Mouse (Mus musculus) intestine, postnatal 0 days (tissue): ENCODE results near the gene Ldb1. TPM values are rescaled to one million over a fixed set of nuclear protein-coding genes. Genes with fewer than 3 reads are reported as not detected.

ENCODE experiments used
- ATAC-seq: fragments of 200-750 bp; cut with Nextera tagmentation; 2 replicates; pipeline ENCODE4 v1.8.0; 2017; ENCODE audit warnings: mild to moderate bottlenecking, moderate TSS enrichment, moderate library complexity
- H3K27ac ChIP-seq: fragments of 300-500 bp; sonication (generic); 2 replicates; pipeline ENCODE4 v1.5.1; 2014; ENCODE audit warnings: mild to moderate bottlenecking, low read depth, low read length, moderate library complexity
- H3K27me3 ChIP-seq: fragments of 300-500 bp; sonication (generic); replicated peaks from 2 replicates; pipeline ENCODE4 v1.6.1; 2014; ENCODE audit warnings: low read length, mixed read lengths; ENCODE audit not compliant: control insufficient read depth, insufficient read depth
- H3K36me3 ChIP-seq: fragments of 300-500 bp; sonication (generic); 2 replicates; pipeline ENCODE4 v1.6.1; 2014; ENCODE audit warnings: mild to moderate bottlenecking, moderate library complexity; ENCODE audit not compliant: control insufficient read depth, insufficient read depth
- H3K4me1 ChIP-seq: fragments of 300-500 bp; sonication (generic); replicated peaks from 2 replicates; pipeline ENCODE4 v1.6.1; 2014; ENCODE audit warnings: antibody characterized with exemption, low read length, mixed read lengths; ENCODE audit not compliant: control insufficient read depth, insufficient read depth
- H3K4me2 ChIP-seq: fragments of 300-500 bp; sonication (generic); replicated peaks from 2 replicates; pipeline ENCODE4 v1.6.1; 2014; ENCODE audit warnings: low read depth, mild to moderate bottlenecking, moderate library complexity
- H3K4me3 ChIP-seq: fragments of 300-500 bp; sonication (generic); 2 replicates; pipeline ENCODE4 v1.5.1; 2014; ENCODE audit warnings: low read depth, low read length
- H3K9ac ChIP-seq: fragments of 300-500 bp; sonication (generic); 2 replicates; pipeline ENCODE4 v1.6.1; 2014; ENCODE audit warnings: mild to moderate bottlenecking, low read depth, low read length
- H3K9me3 ChIP-seq: fragments of 300-500 bp; sonication (generic); 2 replicates; pipeline ENCODE4 v1.6.1; 2016; ENCODE audit warnings: mixed run types; ENCODE audit not compliant: control insufficient read depth
- CTCF ChIP-seq: sonication (generic); IDR thresholded peaks from 2 replicates; pipeline ENCODE4 v1.5.1; 2016; ENCODE audit warnings: low read depth, mild to moderate bottlenecking, control low read depth, antibody characterized with exemption, moderate library complexity
- WGBS: fragments of 180-500 bp; shearing (Covaris S2); extraction: QIAGEN DNeasy Blood & Tissue Kit; methylation state at CpG from one replicate; pipeline ENCODE4 v1.1.7; 2014; 5-methylcytosine and 5-hydroxymethylcytosine counted together
- polyA plus RNA-seq: library from polyadenylated mRNA; unstranded; fragments of >200 nt; fragmentation: Nextera tagmentation; extraction: Ambion mirVana; gene quantifications from 2 replicates; pipeline ENCODE4 v1.2.1, GENCODE M21; 2015

The Ldb1 gene
- polyA plus RNA-seq, 1 experiment from 2014 or later, result 31.0 TPM

DNA sequence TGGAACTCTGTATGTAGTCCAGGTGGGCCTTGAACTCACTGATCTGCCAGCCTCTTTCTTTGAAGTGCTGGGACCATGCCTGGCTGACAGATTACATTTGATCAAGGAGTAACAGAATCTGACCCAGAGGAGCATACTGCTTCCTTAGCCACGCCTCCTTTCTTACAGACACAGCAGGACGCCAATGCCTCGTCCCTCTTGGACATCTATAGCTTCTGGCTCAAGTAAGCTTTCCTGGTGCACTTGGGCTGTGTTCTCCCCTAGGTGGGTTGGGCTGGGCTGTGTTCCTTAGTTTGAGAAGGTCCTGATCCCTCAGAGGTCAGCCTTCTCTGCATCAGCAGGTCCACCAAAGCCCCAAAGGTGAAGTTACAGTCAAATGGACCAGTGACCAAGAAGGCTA lies 33.5 kb upstream of the Ldb1 start:
- ATAC-seq, result no peak
- H3K27ac ChIP-seq, result no peak overlapping the region
- no peaks in the 10 kb centered on the region for H3K9me3 ChIP-seq
- no peak for TF ChIP-seq CTCF
- no peaks in the 10 kb centered on the region for H3K4me1 ChIP-seq
- no peaks in the 10 kb centered on the region for H3K27me3 ChIP-seq
- WGBS, result 66% methylated on average over 3 of the region's 3 CpGs
- H3K36me3 ChIP-seq, result peaks cover 56% of the 10 kb centered on the region
- no peak overlapping the region for H3K4me2 ChIP-seq
- no peak overlapping the region for H3K9ac ChIP-seq
- no peak overlapping the region for H3K4me3 ChIP-seq

DNA sequence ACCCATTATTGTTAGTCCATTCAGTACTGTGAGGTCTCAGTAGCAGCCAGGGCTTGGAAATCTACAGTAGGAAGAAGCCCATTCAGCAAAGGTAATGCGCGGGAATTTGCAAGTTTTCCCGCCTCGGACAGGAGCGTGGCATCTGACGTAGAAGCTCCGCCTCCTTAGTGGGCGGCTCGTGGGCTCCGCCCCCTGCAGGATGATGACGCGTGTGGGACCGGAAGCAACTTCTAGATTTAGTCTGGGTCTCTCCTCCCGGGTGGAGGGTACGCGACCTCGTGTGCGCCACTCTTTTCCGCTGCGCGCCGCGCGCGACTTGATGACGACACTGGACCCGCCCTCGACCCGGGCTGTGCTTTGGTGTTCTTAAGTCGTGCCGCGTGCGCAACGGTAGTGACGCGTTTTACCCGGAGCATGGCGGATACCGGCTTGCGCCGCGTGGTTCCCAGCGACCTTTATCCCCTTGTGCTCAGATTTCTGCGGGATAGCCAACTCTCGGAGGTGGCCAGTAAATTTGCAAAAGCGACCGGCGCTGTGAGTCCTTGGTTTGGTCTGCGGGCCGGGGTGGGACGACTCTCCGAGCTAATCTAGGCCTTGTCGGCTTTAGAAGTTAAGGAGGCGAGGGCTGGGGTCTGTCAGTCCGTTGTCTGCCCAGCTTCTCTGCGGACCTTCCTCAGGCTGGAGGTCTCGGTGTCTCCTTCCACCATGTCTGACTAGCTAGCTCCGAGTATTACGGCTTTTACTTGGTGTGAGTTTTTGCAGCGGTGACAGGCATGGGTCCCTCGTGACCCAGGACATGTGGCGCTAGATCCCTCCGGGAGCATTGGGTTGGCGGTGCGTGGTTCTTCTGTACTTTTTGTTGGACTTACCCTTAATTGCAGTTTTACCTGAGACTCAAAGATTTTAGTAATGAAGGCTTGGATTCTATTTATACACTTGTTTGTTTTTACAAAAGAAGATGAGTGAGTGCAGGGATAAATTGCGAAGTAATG lies 30.9 kb upstream of the Ldb1 start, which contains the start of gene Nolc1:
Gene Nolc1, plus strand, starts transcription at position 248 of the 992 bp plus-strand sequence.
- Histone ChIP-seq H3K4me2 (peak within 1 kb of the TSS; percentile 72), H3K27ac (peak within 1 kb of the TSS; percentile 61; the same call in 1 of the 2 replicates), H3K9ac (peak within 1 kb of the TSS; percentile 68), H3K4me1 (no peaks in the 10 kb centered on the region), H3K36me3 (peaks cover 49% of the 10 kb centered on the region), H3K9me3 (no peaks in the 10 kb centered on the region), H3K27me3 (no peaks in the 10 kb centered on the region), H3K4me3 (peak within 1 kb of the TSS; percentile 77)
- ATAC-seq, result peak; percentile 98
- WGBS, result under 1% methylated on average over 66 of the region's 66 CpGs
- peak; percentile 28; the same call in 1 of the 2 replicates for TF ChIP-seq CTCF

DNA sequence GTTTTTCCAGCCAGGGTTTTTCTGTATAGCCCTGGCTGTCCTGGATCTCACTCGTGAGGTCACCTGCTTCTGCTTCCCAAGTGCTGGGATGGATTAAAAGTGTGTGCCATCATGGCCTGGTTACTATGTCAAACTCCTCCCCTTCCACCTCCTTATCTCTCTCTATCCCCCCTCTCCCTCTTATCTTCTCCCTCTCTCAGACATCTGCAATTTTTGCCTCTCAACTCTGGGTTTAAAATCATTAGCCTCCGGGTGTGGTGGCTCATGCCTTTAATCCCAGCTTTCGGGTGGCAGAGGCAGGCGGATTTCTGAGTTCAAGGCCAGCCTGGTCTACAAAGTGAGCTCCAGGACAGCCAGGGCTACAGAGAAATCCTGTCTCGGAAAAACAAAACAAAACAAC lies 29.3 kb upstream of the Ldb1 start:
- no peaks in the 10 kb centered on the region for H3K27me3 ChIP-seq
- H3K9me3 ChIP-seq, result no peaks in the 10 kb centered on the region
- H3K27ac ChIP-seq, result no peak overlapping the region
- no peak overlapping the region for H3K4me3 ChIP-seq
- WGBS, result 88% methylated on average over 5 of the region's 5 CpGs
- no peak overlapping the region for H3K9ac ChIP-seq
- peaks cover 39% of the 10 kb centered on the region for H3K36me3 ChIP-seq
- H3K4me2 ChIP-seq, result no peak overlapping the region
- no peak for TF ChIP-seq CTCF
- H3K4me1 ChIP-seq, result no peaks in the 10 kb centered on the region
- no peak for ATAC-seq

DNA sequence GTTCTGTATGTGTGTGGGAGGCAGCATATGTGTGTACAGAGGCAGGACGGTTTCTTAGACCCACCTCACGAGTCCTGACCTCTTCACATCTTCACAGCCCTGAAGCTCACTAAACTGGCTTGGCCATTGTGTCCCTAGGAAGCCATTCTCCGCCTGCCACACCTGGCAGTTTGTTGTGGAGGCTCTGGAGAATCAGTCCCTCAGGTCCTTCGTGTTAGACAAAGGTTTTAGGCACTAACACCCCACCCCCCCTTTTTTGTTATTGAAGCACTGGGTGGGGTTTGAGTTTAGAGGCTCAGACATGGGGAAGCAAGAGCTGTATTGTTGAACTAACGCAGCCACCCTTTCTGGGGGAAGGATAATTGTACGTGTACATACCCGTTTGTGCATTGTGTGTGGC lies 28.3 kb upstream of the Ldb1 start:
- ATAC-seq, result no peak
- TF ChIP-seq CTCF, result no peak
- 80% methylated on average over 7 of the region's 7 CpGs for WGBS

DNA sequence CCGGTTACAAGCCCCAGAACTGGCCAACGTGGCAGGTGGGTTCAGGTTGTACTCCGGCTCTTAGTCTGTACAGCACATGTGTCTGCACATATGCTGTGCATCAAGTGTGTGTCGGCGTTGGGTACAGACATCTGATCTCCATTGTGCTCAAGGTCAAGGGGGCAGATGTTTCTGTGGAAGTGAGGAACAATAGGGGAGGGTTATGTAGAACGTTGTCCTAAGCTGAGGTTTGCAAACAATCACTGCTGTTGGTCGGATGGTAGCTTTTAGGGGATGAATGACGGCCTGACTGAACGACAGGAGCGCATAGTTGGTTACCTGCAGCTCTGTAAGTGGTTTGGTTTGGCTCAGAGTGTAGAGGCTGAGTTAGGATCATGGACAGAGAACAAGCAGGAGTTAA lies 23.0 kb upstream of the Ldb1 start:
- H3K4me3 ChIP-seq, result no peak overlapping the region
- peaks cover 77% of the 10 kb centered on the region for H3K36me3 ChIP-seq
- H3K4me2 ChIP-seq, result no peak overlapping the region
- no peaks in the 10 kb centered on the region for H3K27me3 ChIP-seq
- no peak overlapping the region for H3K9ac ChIP-seq
- no peak overlapping the region for H3K27ac ChIP-seq
- no peaks in the 10 kb centered on the region for H3K9me3 ChIP-seq
- WGBS, result 78% methylated on average over 10 of the region's 10 CpGs
- ATAC-seq, result no peak
- TF ChIP-seq CTCF, result no peak
- H3K4me1 ChIP-seq, result no peaks in the 10 kb centered on the region

More for the DNA sequence above, 28.3 kb upstream of the Ldb1 start:
- Histone ChIP-seq H3K27me3 (no peaks in the 10 kb centered on the region), H3K4me2 (no peak overlapping the region), H3K9ac (no peak overlapping the region), H3K4me1 (no peaks in the 10 kb centered on the region), H3K27ac (no peak overlapping the region), H3K36me3 (peaks cover 39% of the 10 kb centered on the region), H3K9me3 (no peaks in the 10 kb centered on the region), H3K4me3 (no peak overlapping the region)

DNA sequence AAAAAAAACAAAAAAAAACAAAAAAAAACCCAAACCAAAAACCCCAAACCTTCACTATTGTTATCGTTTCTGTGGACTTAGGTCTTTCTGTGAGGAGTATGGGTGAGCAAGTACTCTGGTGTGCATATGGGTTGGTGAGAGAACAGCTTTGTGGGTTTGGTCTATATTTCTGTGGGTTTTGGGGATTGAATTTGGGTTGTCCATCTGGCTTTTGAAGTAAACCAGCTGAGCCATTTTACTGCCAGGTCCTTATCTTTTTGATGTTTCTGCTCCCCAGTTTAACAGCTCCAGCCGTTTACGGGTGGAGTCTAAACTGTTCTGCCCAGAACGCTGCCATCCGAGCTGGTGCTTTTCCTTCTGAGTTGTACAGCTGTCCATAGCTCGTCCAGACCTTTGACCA lies 15.8 kb upstream of the Ldb1 start:
- no peak for ATAC-seq
- WGBS, result 45% methylated on average over 6 of the region's 6 CpGs
- Histone ChIP-seq H3K4me3 (no peak overlapping the region), H3K4me2 (no peak overlapping the region), H3K9me3 (no peaks in the 10 kb centered on the region), H3K36me3 (peaks cover 47% of the 10 kb centered on the region), H3K9ac (no peak overlapping the region), H3K4me1 (0 out of 2 replicates have a peak, but pooled peaks cover 3% of the 10 kb centered on the region), H3K27me3 (no peaks in the 10 kb centered on the region), H3K27ac (no peak overlapping the region)
- no peak for TF ChIP-seq CTCF
